Mouse (Mus musculus): Measurements from ENCODE around the gene Rbm6.

The Rbm6 gene

GRCm38 (mm10) chr9:107880411-107880810, 7.4 kb upstream of the Rbm6 start:
- no peak for DNase-seq (ENCODE audit: low spot score)

- DNase-seq (ENCODE audit: low spot score): peak; percentile 91
These were observed 513 bp downstream of the Rbm6 start for GRCm38 (mm10) chr9:107872350-107873098.

GRCm38 (mm10) chr9:107866081-107866480, 7.0 kb downstream of the Rbm6 start:
- no peak for DNase-seq (ENCODE audit: low spot score)

GRCm38 (mm10) chr9:107864493-107864892, 8.5 kb downstream of the Rbm6 start:
- no peak for DNase-seq (ENCODE audit: low spot score)

- no peak for DNase-seq (ENCODE audit: low spot score)
These were observed 14.7 kb downstream of the Rbm6 start for GRCm38 (mm10) chr9:107858343-107858742.

- no peak for DNase-seq (ENCODE audit: low spot score)
These were observed 24.1 kb downstream of the Rbm6 start for GRCm38 (mm10) chr9:107848922-107849321.

- DNase-seq (ENCODE audit: low spot score): no peak
These were observed 30.3 kb downstream of the Rbm6 start for GRCm38 (mm10) chr9:107842709-107843108.

- no peak for DNase-seq (ENCODE audit: low spot score)
These were observed 34.2 kb downstream of the Rbm6 start for GRCm38 (mm10) chr9:107838869-107839268.

- no peak for DNase-seq (ENCODE audit: low spot score)
These were observed 39.2 kb downstream of the Rbm6 start for GRCm38 (mm10) chr9:107833826-107834225.

GRCm38 (mm10) chr9:107831765-107832164, 41.3 kb downstream of the Rbm6 start:
- DNase-seq (ENCODE audit: low spot score): no peak

GRCm38 (mm10) chr9:107812132-107812531, 60.9 kb downstream of the Rbm6 start:
- DNase-seq (ENCODE audit: low spot score): no peak

GRCm38 (mm10) chr9:107810985-107811384, 62.1 kb downstream of the Rbm6 start:
- no peak for DNase-seq (ENCODE audit: low spot score)

- DNase-seq (ENCODE audit: low spot score): no peak
These were observed 81.3 kb downstream of the Rbm6 start for GRCm38 (mm10) chr9:107791714-107792113.

GRCm38 (mm10) chr9:107782536-107783203, 90.4 kb downstream of the Rbm6 start:
- no peak for DNase-seq (ENCODE audit: low spot score)

GRCm38 (mm10) chr9:107776809-107777208, 96.2 kb downstream of the Rbm6 start:
- DNase-seq (ENCODE audit: low spot score): no peak

GRCm38 (mm10) chr9:107774411-107774810, 98.6 kb downstream of the Rbm6 start:
- DNase-seq (ENCODE audit: low spot score): no peak

GRCm38 (mm10) chr9:107771782-107772181, 101.3 kb downstream of the Rbm6 start:
- no peak for DNase-seq (ENCODE audit: low spot score)

GRCm38 (mm10) chr9:107770374-107771290, 102.4 kb downstream of the Rbm6 start, which contains the start of gene Rbm5:
Rbm5 (minus strand) TSS chr9:107770996.
- peak; percentile 92 for DNase-seq (ENCODE audit: low spot score)

- no peak for DNase-seq (ENCODE audit: low spot score)
These were observed 103.0 kb downstream of the Rbm6 start for GRCm38 (mm10) chr9:107770037-107770373.

GRCm38 (mm10) chr9:107769445-107770000, 103.5 kb downstream of the Rbm6 start:
- DNase-seq (ENCODE audit: low spot score): no peak

GRCm38 (mm10) chr9:107768851-107769250, 104.2 kb downstream of the Rbm6 start:
- no peak for DNase-seq (ENCODE audit: low spot score)

GRCm38 (mm10) chr9:107759593-107759992, 113.4 kb downstream of the Rbm6 start:
- DNase-seq (ENCODE audit: low spot score): no peak

All from testis, postnatal 10 days (tissue).